Mouse (Mus musculus) cerebellum, adult 2 months (tissue): ENCODE measurements around the gene Srebf1. TPM values are rescaled to one million over a fixed set of nuclear protein-coding genes. Genes with fewer than 3 reads are reported as not detected.
A peak's percentile ranks its signal among the peaks of the same experiment; 100 is the strongest.

Source experiments
- DNase-seq, 2 experiments: peaks; one replicate each; pipeline ENCODE4 v3.0.0; 2021
- H3K27ac ChIP-seq: fragments of 200-500 bp; 2 replicates; pipeline ENCODE4 v1.5.1; 2012; ENCODE audit warnings: low read length, control low read depth, inconsistent platforms; ENCODE audit not compliant: insufficient read depth
- H3K27me3 ChIP-seq: fragments of 200-500 bp; 2 replicates; pipeline ENCODE4 v1.6.1; 2012; ENCODE audit warnings: inconsistent platforms, mild to moderate bottlenecking, low read length, moderate library complexity; ENCODE audit not compliant: control insufficient read depth, insufficient read depth
- H3K4me1 ChIP-seq: fragments of 200-500 bp; 2 replicates; pipeline ENCODE4 v1.6.1; 2011; ENCODE audit warnings: low read length; ENCODE audit not compliant: control insufficient read depth, insufficient read depth
- H3K4me3 ChIP-seq: fragments of 200-500 bp; replicated peaks from 2 replicates; pipeline ENCODE3; 2011; ENCODE audit warnings: mild to moderate bottlenecking, low read depth, low read length, control low read depth; ENCODE audit not compliant: insufficient read depth
- CTCF ChIP-seq: fragments of 200-500 bp; IDR thresholded peaks from 2 replicates; pipeline ENCODE4 v1.5.1; 2011; ENCODE audit warnings: low read depth, mild to moderate bottlenecking, control low read depth, low read length, moderate library complexity, borderline replicate concordance; ENCODE audit not compliant: insufficient read depth
- POLR2A ChIP-seq: fragments of 200-500 bp; IDR thresholded peaks from 2 replicates; pipeline ENCODE4 v1.6.1; 2011; ENCODE audit warnings: low read length, control low read depth, borderline replicate concordance; ENCODE audit not compliant: insufficient read depth
- WGBS: fragments of 180-500 bp; shearing (Covaris S2); methylation state at CpG from one replicate; pipeline ENCODE4 v1.1.7; 2018; 5-methylcytosine and 5-hydroxymethylcytosine counted together
- polyA plus RNA-seq: library from polyadenylated mRNA; depleted of rRNA; stranded (reverse); fragments of >200 nt; gene quantifications from 2 replicates; pipeline ENCODE4 v1.2.3, GENCODE M21; 2012

Gene Srebf1
- polyA plus RNA-seq, 1 experiment, result 66.3 TPM

DNA sequence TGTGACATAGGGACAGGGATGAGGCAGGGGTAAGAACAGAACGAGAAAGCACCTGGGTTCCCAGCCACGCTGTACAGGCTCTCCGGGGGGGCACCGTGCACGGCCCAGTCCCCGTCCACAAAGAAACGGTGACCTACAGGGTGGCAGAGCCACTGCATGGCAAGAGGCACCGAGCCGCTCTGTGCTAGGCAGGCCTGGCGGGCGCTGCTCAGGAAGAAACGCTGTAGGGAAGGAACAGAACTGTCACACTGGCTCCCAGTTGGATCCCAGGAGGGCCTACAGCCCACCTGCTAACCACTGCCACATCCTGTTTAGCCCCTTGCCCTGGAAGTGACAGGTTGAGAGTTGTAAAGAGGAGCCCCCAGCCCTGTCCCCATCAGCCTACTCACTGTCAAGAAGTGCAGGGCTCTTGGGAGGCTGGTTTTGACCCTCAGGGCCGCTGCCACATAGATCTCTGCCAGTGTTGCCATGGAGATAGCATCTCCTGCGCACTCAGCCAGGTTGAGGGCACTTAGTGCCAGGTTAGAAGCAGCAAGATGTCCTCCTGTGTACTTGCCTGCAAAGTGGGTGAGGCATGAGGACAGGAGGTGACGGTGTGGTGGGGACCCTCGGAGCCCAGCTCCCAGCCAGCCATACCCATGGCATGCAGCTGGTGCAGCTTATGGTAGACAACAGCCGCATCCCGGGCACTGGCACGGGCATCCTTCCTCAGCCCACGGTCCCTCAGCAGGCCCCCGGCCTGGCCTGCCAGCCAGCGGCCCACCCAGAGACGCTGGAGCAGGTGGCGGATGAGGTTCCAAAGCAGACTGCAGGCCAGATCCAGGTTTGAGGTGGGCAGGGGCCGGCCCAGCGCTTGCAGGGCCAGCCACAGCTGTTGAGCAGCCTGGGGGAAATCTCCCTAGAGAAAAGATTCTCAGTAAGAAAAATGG, 19.4 kb downstream of the Srebf1 start:
- Histone ChIP-seq H3K4me1 (peaks cover 29% of the 10 kb centered on the region), H3K27ac (0 out of 2 replicates have a peak overlapping the region, but pooled peaks have one; percentile 35), H3K4me3 (no peak overlapping the region), H3K27me3 (no peaks in the 10 kb centered on the region)
- no peak for TF ChIP-seq POLR2A
- no peak for TF ChIP-seq CTCF
- 26% methylated on average over 26 of the region's 26 CpGs for WGBS
- DNase-seq, result peak; percentile 67 to 71

DNA sequence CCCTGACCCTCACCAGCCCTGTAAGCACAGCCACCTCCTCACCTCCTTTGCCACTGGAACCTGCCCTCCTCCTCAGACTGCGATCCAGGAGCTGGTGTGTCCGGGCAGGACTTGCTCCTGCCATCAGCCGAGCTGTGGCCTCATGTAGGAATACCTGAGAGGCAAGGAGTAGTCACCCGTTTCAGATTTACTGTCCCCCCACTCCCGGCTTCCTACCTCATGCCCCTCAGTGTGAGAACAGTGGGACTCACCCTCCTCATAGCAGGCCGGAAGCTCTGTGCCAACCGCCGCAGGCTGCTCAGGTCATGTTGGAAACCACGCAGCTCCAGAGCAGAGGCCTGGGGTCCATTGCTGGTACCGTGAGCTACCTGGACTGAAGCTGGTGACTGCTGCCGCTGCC, 22.0 kb downstream of the Srebf1 start:
- Histone ChIP-seq H3K27ac (no peak overlapping the region), H3K4me3 (no peak overlapping the region), H3K4me1 (peaks cover 29% of the 10 kb centered on the region), H3K27me3 (no peaks in the 10 kb centered on the region)
- DNase-seq, result no peak
- 58% methylated on average over 11 of the region's 11 CpGs for WGBS
- TF ChIP-seq CTCF (no peak), POLR2A (no peak)

DNA sequence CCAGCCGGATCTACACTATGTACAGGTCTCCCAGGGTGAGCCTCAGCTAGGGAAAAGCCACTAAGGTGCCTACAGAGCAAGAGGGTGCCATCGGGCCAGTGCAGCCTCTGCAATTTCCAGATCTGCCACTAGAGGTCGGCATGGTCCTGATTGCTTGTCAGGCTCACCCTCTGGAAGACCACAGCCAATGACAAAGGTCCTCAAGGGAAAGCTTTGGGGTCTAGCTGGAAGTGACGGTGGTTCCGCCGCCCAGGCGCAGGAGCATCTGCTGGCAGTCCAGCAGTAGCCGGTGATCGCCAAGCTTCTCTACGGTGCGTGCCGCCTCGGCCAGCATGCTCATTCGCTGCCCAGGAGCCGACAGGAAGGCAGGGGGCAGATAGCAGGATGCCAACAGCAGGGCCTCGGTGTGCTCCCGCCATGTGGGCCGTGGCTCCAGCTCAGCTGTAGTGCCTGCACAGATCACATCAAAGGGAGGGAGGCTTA, 22.6 kb downstream of the Srebf1 start:
- Histone ChIP-seq H3K4me1 (peaks cover 29% of the 10 kb centered on the region), H3K27ac (no peak overlapping the region), H3K27me3 (no peaks in the 10 kb centered on the region), H3K4me3 (peak overlapping the region; percentile 3)
- TF ChIP-seq POLR2A (peak; percentile 12; the same call in 1 of the 2 replicates), CTCF (peak; percentile 94)
- peak; percentile 87 to 97 for DNase-seq
- 2% methylated on average over 18 of the region's 18 CpGs for WGBS

DNA sequence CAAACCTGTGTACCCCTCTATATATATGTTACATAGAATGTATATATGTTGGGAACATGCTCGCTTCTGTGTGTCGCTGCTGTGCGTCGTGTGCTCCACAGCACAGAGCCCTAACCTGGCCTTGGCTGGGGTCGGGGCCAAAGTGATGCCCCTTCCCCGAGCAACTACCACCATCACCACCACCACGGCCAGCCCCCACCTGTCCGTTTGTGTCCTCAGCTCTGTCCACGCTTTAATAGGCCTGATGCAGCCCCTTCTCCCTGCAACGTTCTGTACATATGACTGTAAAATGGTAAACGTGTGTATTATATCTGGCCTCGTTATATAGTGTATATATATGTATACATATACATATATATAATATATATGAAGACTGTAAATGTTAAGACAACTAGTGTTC, 23.7 kb downstream of the Srebf1 start:
- no peaks in the 10 kb centered on the region for H3K27me3 ChIP-seq
- H3K27ac ChIP-seq, result no peak overlapping the region
- 66% methylated on average over 12 of the region's 12 CpGs for WGBS

DNA sequence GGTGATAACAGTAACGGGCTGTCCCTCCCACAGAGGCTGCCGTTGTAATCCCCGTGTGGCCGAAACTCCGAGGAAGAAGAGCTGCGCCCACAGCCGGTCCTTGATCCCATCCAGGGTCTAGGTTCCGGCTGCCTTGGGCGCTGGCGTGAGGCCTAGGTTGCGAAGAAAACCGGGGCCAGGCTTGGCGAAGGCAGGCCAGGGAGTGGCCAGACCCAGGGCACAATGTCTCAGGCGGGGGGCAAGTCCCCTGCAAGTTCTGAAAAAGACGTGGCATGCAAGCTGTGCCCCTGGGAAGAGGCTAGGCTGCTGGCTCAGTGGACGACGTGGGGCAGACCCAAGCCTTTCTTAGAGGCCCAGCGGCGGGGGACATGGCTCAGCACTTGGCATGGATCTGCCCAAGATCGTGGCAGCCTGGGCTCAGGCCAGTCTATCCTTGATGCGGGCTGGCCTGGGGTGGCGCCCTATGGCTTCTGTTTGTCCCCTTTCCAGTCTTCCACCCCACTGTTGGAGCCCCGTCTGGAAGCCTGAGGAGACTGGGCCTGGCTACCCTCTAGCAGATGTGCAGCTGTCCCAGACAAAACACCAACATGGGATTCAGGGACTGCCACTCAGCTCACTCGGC, 24.3 kb downstream of the Srebf1 start:
- peak in 1 of 2 experiments; percentile 44 for DNase-seq
- no peak overlapping the region for H3K4me3 ChIP-seq
- H3K27me3 ChIP-seq, result no peaks in the 10 kb centered on the region
- H3K4me1 ChIP-seq, result peaks cover 30% of the 10 kb centered on the region
- WGBS, result 37% methylated on average over 24 of the region's 24 CpGs
- no peak overlapping the region for H3K27ac ChIP-seq
- no peak for TF ChIP-seq POLR2A
- TF ChIP-seq CTCF, result no peak

More for the DNA sequence above, 23.7 kb downstream of the Srebf1 start:
- no peak for TF ChIP-seq CTCF
- no peak for TF ChIP-seq POLR2A
- H3K4me1 ChIP-seq, result peaks cover 31% of the 10 kb centered on the region
- DNase-seq, result no peak
- no peak overlapping the region for H3K4me3 ChIP-seq

DNA sequence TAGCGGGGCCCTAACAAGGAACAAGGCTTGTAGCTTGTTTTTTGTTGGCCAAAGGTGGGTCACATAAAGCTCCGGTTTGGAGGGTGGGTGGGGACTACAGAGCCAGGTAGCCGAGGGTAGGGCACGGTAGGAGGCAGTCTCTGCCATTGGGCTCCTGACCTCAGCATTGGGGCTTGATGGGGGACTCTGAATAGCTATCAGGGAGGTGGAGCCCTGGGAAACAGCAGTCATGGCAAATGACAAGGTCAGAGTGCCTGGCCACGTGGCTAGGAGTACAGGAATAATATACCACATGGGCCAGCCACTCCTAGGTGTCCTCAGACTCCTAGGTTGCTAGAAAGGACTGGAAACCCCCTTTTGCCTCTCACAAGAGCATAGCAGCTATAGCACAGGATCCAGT, 26.0 kb downstream of the Srebf1 start:
- H3K4me1 ChIP-seq, result peaks cover 18% of the 10 kb centered on the region
- no peaks in the 10 kb centered on the region for H3K27me3 ChIP-seq
- TF ChIP-seq CTCF, result no peak
- no peak for TF ChIP-seq POLR2A
- DNase-seq, result no peak
- H3K27ac ChIP-seq, result no peak overlapping the region
- no peak overlapping the region for H3K4me3 ChIP-seq
- WGBS, result 87% methylated on average over 5 of the region's 5 CpGs

DNA sequence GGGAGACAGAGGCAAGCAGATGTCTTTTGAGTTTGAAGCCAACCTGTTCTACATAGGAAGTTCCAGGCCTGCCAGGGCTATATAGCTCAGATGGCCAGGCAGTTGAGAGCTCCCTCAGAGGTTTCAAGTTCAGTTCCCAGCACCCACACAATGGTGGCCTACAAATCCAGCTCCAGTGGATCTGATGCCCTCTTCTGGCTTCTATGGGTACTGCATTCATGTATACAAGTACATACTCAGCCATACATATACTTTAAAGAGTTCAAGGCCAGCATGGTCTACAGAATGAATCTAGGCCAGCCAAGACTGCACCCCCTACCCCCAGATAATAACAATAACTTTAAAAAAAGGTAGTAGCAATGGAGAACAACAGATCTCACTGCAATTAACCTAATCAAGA, 27.3 kb downstream of the Srebf1 start:
- Histone ChIP-seq H3K27me3 (no peaks in the 10 kb centered on the region), H3K27ac (no peak overlapping the region), H3K4me1 (peaks cover 9% of the 10 kb centered on the region), H3K4me3 (no peak overlapping the region)
- DNase-seq, result no peak
- TF ChIP-seq POLR2A, result no peak
- TF ChIP-seq CTCF, result peak; percentile 26; the same call in 1 of the 2 replicates

DNA sequence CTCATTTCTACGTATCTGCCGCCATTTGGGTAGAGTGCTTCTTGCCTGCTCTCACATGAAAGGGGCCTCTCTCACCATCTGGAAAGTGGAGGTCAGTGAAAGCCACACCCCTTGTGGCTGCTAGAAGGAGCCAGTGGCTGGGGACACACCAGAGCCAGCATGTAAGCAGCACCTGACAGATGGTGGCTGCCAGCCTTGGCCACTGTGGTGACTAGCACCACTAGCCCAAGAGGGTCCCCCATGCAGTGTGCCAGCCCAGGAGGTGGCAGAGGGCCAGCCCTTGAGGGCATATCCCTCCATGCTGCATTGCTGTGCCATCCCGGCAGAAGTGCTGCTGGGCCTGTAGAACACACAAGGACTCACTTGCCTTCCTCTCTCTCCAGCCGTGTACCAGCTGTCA, 28.8 kb downstream of the Srebf1 start:
- no peak overlapping the region for H3K27ac ChIP-seq

More for the DNA sequence above, 28.8 kb downstream of the Srebf1 start:
- WGBS, result 51% methylated on average over 4 of the region's 4 CpGs
- DNase-seq, result peak in 1 of 2 experiments; percentile 41
- Histone ChIP-seq H3K4me1 (peaks cover 9% of the 10 kb centered on the region), H3K27me3 (no peaks in the 10 kb centered on the region), H3K4me3 (no peak overlapping the region)
- no peak for TF ChIP-seq POLR2A
- TF ChIP-seq CTCF, result no peak
